Mouse (Mus musculus) G1E (cell line): ENCODE results near the gene Nectin1.

ENCODE experiments used
- CTCF ChIP-seq: IDR thresholded peaks from 2 replicates; pipeline ENCODE4 v1.5.1; 2012; ENCODE audit warnings: low read depth, low read length, inconsistent platforms, mixed read lengths
- GATA1 ChIP-seq: IDR thresholded peaks from 2 replicates; pipeline ENCODE4 v1.6.1; 2012; ENCODE audit warnings: borderline replicate concordance, low read length, inconsistent platforms, mixed read lengths
- TAL1 ChIP-seq: conservative IDR thresholded peaks from 2 replicates; pipeline ENCODE4 v1.6.1; 2012; ENCODE audit warnings: low read depth, low read length, inconsistent platforms, mixed read lengths

DNA sequence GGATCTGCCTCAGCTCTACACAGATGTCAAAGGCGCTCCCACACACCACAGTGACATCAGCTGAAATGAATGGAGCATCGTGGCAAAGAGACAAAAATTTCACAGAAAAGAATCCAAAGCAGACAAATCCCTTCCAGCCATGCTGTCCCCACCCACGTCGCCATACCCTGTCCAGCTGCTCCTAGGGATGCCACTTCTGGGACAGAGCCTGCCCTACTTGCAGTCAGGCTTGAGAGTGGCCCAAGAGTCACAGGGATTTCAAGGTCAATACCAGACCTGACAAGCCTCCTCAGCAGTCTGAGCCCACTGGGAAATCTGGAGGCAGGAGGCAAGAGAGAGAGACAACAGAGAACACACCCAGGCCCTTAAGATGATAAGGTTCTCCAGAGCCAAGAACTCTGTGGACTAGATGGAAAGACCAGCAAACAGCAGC, 24.4 kb upstream of the Nectin1 start:
- TF ChIP-seq CTCF (no peak), TAL1 (no peak), GATA1 (no peak)
